Mouse (Mus musculus): ENCODE measurements at regions not wholly inside any gene's neighbourhood (a gene's known extent, or its start where the extent isn't known, plus 50 kb on each side); places are given as distances from the start of the nearest gene placed in this dataset.

GRCm38 (mm10) chr8:49946919-49947612 lies 1103.3 kb upstream of the Tenm3 start:
- H3K9ac ChIP-seq, result no peak overlapping the region
- no peaks in the 10 kb centered on the region for H3K4me1 ChIP-seq
- no peaks in the 10 kb centered on the region for H3K36me3 ChIP-seq (ENCODE audit: poor library complexity, severe bottlenecking)
- H3K4me2 ChIP-seq, result no peak overlapping the region
- ATAC-seq, result no peak
- H3K27me3 ChIP-seq, result no peaks in the 10 kb centered on the region
- H3K4me3 ChIP-seq, result no peak overlapping the region
- H3K9me3 ChIP-seq (replicated peaks), result no peaks in the 10 kb centered on the region
- WGBS, result 91% methylated on average over 5 of the region's 5 CpGs
- H3K27ac ChIP-seq, result no peak overlapping the region

DNA sequence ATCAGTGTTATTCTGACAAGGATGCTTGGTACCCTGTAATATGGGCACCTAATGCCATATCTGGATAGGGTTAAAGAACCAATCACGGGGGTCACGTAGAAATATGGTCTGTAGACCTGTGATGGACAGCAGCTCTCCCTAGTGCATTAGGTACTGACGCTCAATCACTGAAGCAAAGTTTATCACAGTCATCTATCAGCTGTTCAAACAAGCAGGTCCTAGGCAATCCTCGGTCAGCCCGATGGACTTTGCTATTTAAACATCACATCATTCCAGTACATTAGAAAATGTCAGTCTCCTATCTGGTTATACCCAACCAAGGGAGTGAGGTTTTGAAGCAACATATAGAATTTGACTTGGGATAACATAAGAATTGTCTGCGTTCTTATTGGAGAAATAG lies 1088.4 kb upstream of the Tenm3 start:
- WGBS, result 95% methylated on average over 6 of the region's 6 CpGs
- H3K27ac ChIP-seq, result no peak overlapping the region
- no peak overlapping the region for H3K4me2 ChIP-seq
- ATAC-seq, result no peak
- H3K27me3 ChIP-seq, result no peaks in the 10 kb centered on the region
- no peaks in the 10 kb centered on the region for H3K9me3 ChIP-seq (replicated peaks)
- H3K4me3 ChIP-seq, result no peak overlapping the region
- no peaks in the 10 kb centered on the region for H3K4me1 ChIP-seq
- H3K36me3 ChIP-seq (ENCODE audit: poor library complexity, severe bottlenecking), result no peaks in the 10 kb centered on the region
- H3K9ac ChIP-seq, result no peak overlapping the region

DNA sequence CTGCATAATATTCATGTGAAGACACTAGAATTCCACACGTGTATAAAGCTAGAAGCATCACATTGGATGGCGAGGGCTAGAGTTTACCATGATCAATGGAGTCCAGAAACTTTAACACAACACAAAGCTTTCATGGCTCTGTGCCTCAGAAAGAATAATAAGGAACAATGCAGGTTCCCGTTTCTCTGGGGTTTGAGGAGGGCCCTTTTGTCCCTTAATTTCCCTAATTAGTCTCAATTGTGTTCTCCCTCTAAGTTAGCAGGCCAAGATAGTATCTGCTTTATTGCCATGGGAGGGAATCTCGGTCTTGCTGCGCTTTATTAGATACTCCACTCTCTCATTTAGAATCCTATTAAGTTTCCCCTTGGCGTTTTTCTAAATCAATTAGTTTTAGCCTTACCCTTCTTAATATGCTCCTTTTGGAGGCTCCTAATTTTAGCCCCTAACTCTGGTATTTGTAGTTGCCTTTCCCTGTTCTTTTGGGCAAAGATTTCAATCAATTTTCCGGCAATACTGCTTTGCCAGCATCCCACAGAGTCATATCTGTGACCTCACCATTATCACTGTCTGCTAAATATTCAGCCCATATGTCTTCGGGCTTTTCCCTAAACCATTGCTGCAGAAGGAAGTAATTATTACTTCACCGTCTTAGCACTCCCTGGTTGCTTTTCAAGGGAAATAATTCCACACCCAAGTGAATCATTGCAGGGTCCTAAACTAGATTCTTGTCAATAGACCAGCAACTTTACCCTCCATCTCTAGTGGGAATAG lies 1082.8 kb upstream of the Tenm3 start:
- Histone ChIP-seq H3K9me3 (replicated peaks) (no peaks in the 10 kb centered on the region), H3K4me2 (peak overlapping the region; percentile 18), H3K9ac (no peak overlapping the region), H3K4me1 (peaks cover 10% of the 10 kb centered on the region), H3K36me3 (ENCODE audit: poor library complexity, severe bottlenecking) (no peaks in the 10 kb centered on the region), H3K4me3 (no peak overlapping the region), H3K27me3 (no peaks in the 10 kb centered on the region), H3K27ac (no peak overlapping the region)
- 7% methylated on average over 9 of the region's 9 CpGs for WGBS
- peak; percentile 51; the same call in 1 of the 2 replicates for ATAC-seq

- no peak overlapping the region for H3K9ac ChIP-seq
- no peak for ATAC-seq
- no peak overlapping the region for H3K27ac ChIP-seq
- H3K9me3 ChIP-seq (replicated peaks), result no peaks in the 10 kb centered on the region
- no peak overlapping the region for H3K4me3 ChIP-seq
- H3K36me3 ChIP-seq (ENCODE audit: poor library complexity, severe bottlenecking), result no peaks in the 10 kb centered on the region
- no peak overlapping the region for H3K4me2 ChIP-seq
- 0 out of 2 replicates have a peak, but pooled peaks cover 5% of the 10 kb centered on the region for H3K4me1 ChIP-seq
- H3K27me3 ChIP-seq, result no peaks in the 10 kb centered on the region
Measured at GRCm38 (mm10) chr8:49905099-49905498, 1061.3 kb upstream of the Tenm3 start.

DNA sequence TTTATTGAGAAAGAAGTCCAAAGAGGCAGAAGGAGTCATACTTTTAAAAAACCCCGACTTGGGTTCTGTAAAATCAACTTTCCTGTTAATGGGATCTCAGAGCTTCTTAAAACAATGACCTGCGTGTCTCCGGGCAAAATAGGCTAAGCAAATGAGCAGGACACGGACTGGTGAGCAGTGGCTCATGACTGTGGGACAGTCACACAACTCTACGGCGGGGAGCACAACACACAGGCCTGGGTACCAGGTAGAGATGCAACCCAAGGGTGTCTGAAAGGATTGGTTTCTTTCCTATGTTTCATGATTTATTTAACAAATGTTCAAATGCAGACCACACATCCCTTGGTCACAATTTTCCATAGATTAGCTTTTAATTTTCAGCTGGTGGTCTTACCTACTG lies 1058.3 kb upstream of the Tenm3 start:
- Histone ChIP-seq H3K4me3 (no peak overlapping the region), H3K27ac (no peak overlapping the region), H3K36me3 (ENCODE audit: poor library complexity, severe bottlenecking) (no peaks in the 10 kb centered on the region), H3K9ac (no peak overlapping the region), H3K4me2 (no peak overlapping the region), H3K9me3 (replicated peaks) (no peaks in the 10 kb centered on the region), H3K27me3 (no peaks in the 10 kb centered on the region), H3K4me1 (0 out of 2 replicates have a peak, but pooled peaks cover 5% of the 10 kb centered on the region)
- WGBS, result 20% methylated on average over 6 of the region's 6 CpGs
- ATAC-seq, result no peak

DNA sequence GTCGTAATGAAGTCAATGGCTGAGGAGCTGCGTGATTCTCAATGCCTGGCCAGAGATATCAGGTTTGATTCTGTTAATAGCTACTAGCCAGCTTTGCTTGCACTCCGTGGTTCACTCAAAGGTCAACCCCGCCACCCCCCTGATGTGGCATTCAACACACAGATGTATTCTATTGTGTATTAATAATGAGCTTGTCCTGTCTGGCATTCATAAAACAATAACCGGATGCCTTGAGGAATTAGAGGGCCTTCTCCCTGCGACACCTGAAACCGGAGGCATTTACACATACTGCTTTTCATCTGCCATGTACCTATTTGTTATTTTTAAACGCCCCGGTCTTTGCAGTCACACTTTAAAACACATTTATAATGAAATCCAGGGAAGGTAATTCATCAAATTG lies 1057.8 kb upstream of the Tenm3 start:
- H3K27ac ChIP-seq, result no peak overlapping the region
- H3K9ac ChIP-seq, result no peak overlapping the region
- 0 out of 2 replicates have a peak, but pooled peaks cover 5% of the 10 kb centered on the region for H3K4me1 ChIP-seq
- H3K4me3 ChIP-seq, result no peak overlapping the region
- no peaks in the 10 kb centered on the region for H3K9me3 ChIP-seq (replicated peaks)
- H3K4me2 ChIP-seq, result peak overlapping the region; percentile 21; the same call in 1 of the 2 replicates
- WGBS, result 2% methylated on average over 9 of the region's 9 CpGs
- no peaks in the 10 kb centered on the region for H3K36me3 ChIP-seq (ENCODE audit: poor library complexity, severe bottlenecking)
- ATAC-seq, result no peak
- no peaks in the 10 kb centered on the region for H3K27me3 ChIP-seq
